In the genomic region with DNA sequence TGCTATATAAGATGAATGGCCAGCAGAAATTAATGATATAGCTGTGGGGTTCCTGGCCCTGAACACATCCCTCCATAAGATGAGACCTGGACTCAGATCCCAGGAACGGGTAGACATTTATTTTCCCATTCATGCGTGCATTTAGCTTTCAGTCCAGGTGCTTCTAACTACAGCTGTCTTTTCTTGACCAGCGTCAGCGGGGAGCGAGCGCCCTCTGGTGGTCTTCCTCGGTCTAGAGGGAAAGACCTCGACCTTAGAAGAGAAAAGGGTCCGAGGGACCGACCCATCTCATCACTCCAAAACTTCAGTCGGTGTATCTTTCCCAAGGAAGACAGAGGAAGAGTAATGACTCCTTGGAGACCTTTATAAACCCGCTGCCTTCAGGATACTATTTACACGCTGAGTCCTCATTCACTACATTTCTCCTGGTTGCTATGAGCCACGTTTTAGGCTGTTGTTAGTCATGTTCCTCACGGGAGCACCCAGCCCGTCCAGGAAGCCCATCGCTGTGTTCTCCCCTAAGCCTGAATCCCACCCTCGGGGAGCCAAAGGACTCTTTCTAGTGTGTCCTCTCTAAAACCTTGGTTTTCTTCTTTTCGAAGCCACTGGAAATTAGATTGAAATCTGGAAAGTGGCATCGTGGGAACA, we compare ENCODE assay signal across 8 mouse cellular contexts. TPM values are rescaled to one million over a fixed set of nuclear protein-coding genes. Genes with fewer than 3 reads are reported as not detected.
DNase-seq lines count a peak whose midpoint lies in the region.

No protein-coding gene starts in this region.

- peak; percentile 74 to 94 for DNase-seq in adrenal gland, adult (ENCODE audit: inconsistent age in 2 of 2, low spot score in 1 of 2)
- DNase-seq in embryo, embryonic 10 days (ENCODE audit: low spot score), result peak; percentile 82
- peak; percentile 88 for DNase-seq in gastrocnemius, postnatal 10 days
- peak; percentile 86 for DNase-seq in induced T-regulatory cell, adult 2 months (ENCODE audit: low read depth)
- peak; percentile 67 to 73 for DNase-seq in left cerebral cortex, postnatal 25 days (ENCODE audit: low spot score in 2 of 2)
- DNase-seq in midbrain, embryonic 10.5 days (ENCODE audit: low spot score), result peak; percentile 84
- peak; percentile 30 to 49 for DNase-seq in right cerebral cortex, postnatal 36 days (ENCODE audit: low spot score in 2 of 2)
- peak; percentile 70 for DNase-seq in yolk sac, embryonic 10.5 days (ENCODE audit: low spot score)

- H3K36me3 ChIP-seq in midbrain, embryonic 10.5 days, result no peaks in the 10 kb centered on the region

- intact Hi-C loops in left cerebral cortex, postnatal 25 days (cut with DNase I), result loop anchor here (5.0 kb wide), 1 partner anchor 775 kb away; no protein-coding TSS in a partner anchor

- no peaks in the 10 kb centered on the region for H3K9me3 ChIP-seq in midbrain, embryonic 10.5 days (replicated peaks)

- 0 out of 2 replicates have a peak overlapping the region, but pooled peaks have one; percentile 18 for H3K4me3 ChIP-seq in midbrain, embryonic 10.5 days

- H3K27me3 ChIP-seq in midbrain, embryonic 10.5 days (ENCODE audit: low read depth, poor library complexity, severe bottlenecking), result peaks cover 9% of the 10 kb centered on the region; the same call in 1 of the 2 replicates

- H3K4me1 ChIP-seq in midbrain, embryonic 10.5 days, result no peaks in the 10 kb centered on the region

- H3K27ac ChIP-seq in midbrain, embryonic 10.5 days (replicated peaks), result no peak overlapping the region

- WGBS in midbrain, embryonic 10.5 days, result 22% methylated on average over 20 of the region's 20 CpGs

RNA-seq across cellular contexts. Expression of gene Cdc25a, which starts 12.9 kb away (rescaled TPM):
- 1 to 10 TPM; 6.2 to 9.2 TPM for total RNA-seq in gastrocnemius, postnatal 10 days (2021)
- total RNA-seq in left cerebral cortex, postnatal 25 days (2021), result 1 to 10 TPM; 3.9 to 4.0 TPM
- polyA plus RNA-seq in midbrain, embryonic 10.5 days (2016; fragmentation: Nextera tagmentation; extraction: Ambion mirVana), result 38.7 and 39.5 TPM in 2 replicates

RNA-seq across cellular contexts. Expression of gene Camp, which starts 13.1 kb away (rescaled TPM):
- 1 to 10 TPM in 1 of 2 experiments, not detected in 1; 7.8 TPM for total RNA-seq in gastrocnemius, postnatal 10 days (2021)
- total RNA-seq in left cerebral cortex, postnatal 25 days (2021), result not detected
- polyA plus RNA-seq in midbrain, embryonic 10.5 days (2016; fragmentation: Nextera tagmentation; extraction: Ambion mirVana), result 0.16 TPM in 1 of 2 replicates, not detected in the other

RNA-seq across cellular contexts. Expression of gene Nme6, which starts 30.0 kb away (rescaled TPM):
- 10 to 100 TPM; 23.5 to 23.7 TPM for total RNA-seq in gastrocnemius, postnatal 10 days (2021)
- total RNA-seq in left cerebral cortex, postnatal 25 days (2021), result 1 to 10 TPM; 7.3 to 7.7 TPM
- polyA plus RNA-seq in midbrain, embryonic 10.5 days (2016; fragmentation: Nextera tagmentation; extraction: Ambion mirVana), result 109 and 126 TPM in 2 replicates

RNA-seq across cellular contexts. Expression of gene Spink8, which starts 50.4 kb away (rescaled TPM):
- not detected for total RNA-seq in gastrocnemius, postnatal 10 days (2021)
- total RNA-seq in left cerebral cortex, postnatal 25 days (2021), result 1 to 10 TPM; 1.8 to 2.8 TPM
- not detected in 2 replicates for polyA plus RNA-seq in midbrain, embryonic 10.5 days (2016; fragmentation: Nextera tagmentation; extraction: Ambion mirVana)
